Mouse (Mus musculus) heart, embryonic 10.5 days (tissue): ENCODE data around the gene Pde2a. TPM values are rescaled to one million over a fixed set of nuclear protein-coding genes. Genes with fewer than 3 reads are reported as not detected.

Source experiments
- DNase-seq: peaks from one replicate; pipeline ENCODE4 v3.0.0-alpha.2; 2017; ENCODE audit warnings: low spot score
- H3K27ac ChIP-seq: fragments of 300-500 bp; sonication (generic); 2 replicates; pipeline ENCODE4 v1.5.1; 2016; ENCODE audit warnings: mild to moderate bottlenecking
- H3K27me3 ChIP-seq: fragments of 300-500 bp; sonication (generic); 2 replicates; pipeline ENCODE4 v1.6.1; 2016; ENCODE audit warnings: mild to moderate bottlenecking; ENCODE audit not compliant: poor library complexity, insufficient read depth, severe bottlenecking
- H3K36me3 ChIP-seq: fragments of 300-500 bp; sonication (generic); 2 replicates; pipeline ENCODE4 v1.6.1; 2016; ENCODE audit warnings: mild to moderate bottlenecking, moderate library complexity
- H3K4me1 ChIP-seq: fragments of 300-500 bp; sonication (generic); 2 replicates; pipeline ENCODE4 v1.6.1; 2016; ENCODE audit warnings: mild to moderate bottlenecking
- H3K4me3 ChIP-seq: fragments of 300-500 bp; sonication (generic); 2 replicates; pipeline ENCODE4 v1.5.1; 2016; ENCODE audit warnings: mild to moderate bottlenecking, moderate library complexity
- H3K9me3 ChIP-seq: fragments of 300-500 bp; sonication (generic); 2 replicates; pipeline ENCODE4 v1.6.1; 2016; ENCODE audit warnings: mild to moderate bottlenecking, moderate library complexity
- WGBS: fragments of 180-500 bp; shearing (Covaris S2); methylation state at CpG from one replicate; pipeline ENCODE4 v1.1.7; 2016; 5-methylcytosine and 5-hydroxymethylcytosine counted together
- polyA plus RNA-seq: library from polyadenylated mRNA; unstranded; fragments of >200 nt; fragmentation: Nextera tagmentation; extraction: Ambion mirVana; gene quantifications from 2 replicates; pipeline ENCODE4 v1.2.1, GENCODE M21; 2016

Gene Pde2a
- polyA plus RNA-seq, 1 experiment from 2014 or later: 12.0 TPM

DNA sequence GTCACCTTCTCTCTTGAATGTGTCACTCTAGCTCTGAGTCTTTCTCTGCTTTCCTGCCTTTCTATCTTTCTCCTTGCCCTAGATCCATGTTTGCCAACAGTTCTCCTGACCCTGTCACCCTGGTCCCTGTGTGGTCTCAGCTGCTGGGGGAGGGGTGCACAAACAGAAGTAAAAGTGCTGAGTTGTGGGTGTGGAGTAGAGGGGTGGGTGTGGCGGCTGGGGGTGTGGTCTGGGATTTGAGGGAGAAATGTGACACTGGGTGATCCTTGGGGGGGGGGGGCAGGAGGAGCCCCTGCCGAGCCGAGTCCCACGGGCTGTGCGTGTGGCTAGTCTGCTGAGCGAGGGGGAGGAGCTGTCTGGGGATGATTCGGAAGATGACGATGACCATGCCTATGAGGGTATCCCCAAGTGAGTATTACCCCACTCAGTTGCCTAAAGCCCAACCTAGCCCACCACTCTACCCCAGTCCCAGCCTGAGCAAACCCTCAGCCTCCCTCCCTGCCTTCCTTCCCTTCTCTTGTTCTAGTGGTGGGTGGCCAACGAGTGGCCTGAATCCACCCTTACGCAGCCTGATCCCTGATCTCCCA, 35.5 kb upstream of the Pde2a start:
- Histone ChIP-seq H3K27me3 (no peaks in the 10 kb centered on the region), H3K27ac (peak overlapping the region; percentile 59), H3K4me3 (no peak overlapping the region; the same call in 1 of the 2 replicates), H3K9me3 (no peaks in the 10 kb centered on the region), H3K4me1 (peaks cover 76% of the 10 kb centered on the region), H3K36me3 (no peaks in the 10 kb centered on the region)
- 47% methylated on average over 10 of the region's 10 CpGs for WGBS
- DNase-seq: no peak

DNA sequence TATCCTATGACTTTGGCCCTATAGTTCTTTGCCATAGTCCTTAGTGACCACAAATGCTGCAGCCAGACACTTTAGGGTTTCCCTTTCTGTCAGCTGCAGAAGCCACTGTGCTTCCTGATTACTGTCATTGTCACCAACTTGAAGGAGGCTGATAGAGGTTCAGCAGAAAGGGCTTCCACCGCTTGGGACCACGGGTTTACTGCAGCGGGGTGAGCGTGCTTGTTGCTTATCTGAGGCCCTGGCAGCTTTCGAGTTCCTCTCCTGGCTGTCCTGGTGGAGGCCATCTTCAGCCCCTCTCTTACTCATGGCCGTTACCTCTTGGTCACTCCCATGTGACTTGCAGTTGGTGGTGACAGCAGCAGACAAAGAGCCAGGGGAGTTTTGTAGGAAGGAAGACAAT, 32.2 kb upstream of the Pde2a start:
- no peak for DNase-seq
- no peaks in the 10 kb centered on the region for H3K27me3 ChIP-seq
- H3K36me3 ChIP-seq: no peaks in the 10 kb centered on the region
- 32% methylated on average over 6 of the region's 6 CpGs for WGBS
- H3K27ac ChIP-seq: peak overlapping the region; percentile 50; the same call in 1 of the 2 replicates
- no peaks in the 10 kb centered on the region for H3K9me3 ChIP-seq
- H3K4me1 ChIP-seq: peaks cover 89% of the 10 kb centered on the region
- no peak overlapping the region for H3K4me3 ChIP-seq

- Histone ChIP-seq H3K4me1 (peaks cover 75% of the 10 kb centered on the region), H3K36me3 (peaks cover 11% of the 10 kb centered on the region), H3K4me3 (no peak overlapping the region), H3K27me3 (no peaks in the 10 kb centered on the region), H3K27ac (peak overlapping the region; percentile 77; the same call in 1 of the 2 replicates), H3K9me3 (no peaks in the 10 kb centered on the region)
- WGBS: 61% methylated on average over 4 of the region's 4 CpGs
- DNase-seq: no peak
Observed at GRCm38 (mm10) chr7:101391909-101392479, 29.5 kb upstream of the Pde2a start.

DNA sequence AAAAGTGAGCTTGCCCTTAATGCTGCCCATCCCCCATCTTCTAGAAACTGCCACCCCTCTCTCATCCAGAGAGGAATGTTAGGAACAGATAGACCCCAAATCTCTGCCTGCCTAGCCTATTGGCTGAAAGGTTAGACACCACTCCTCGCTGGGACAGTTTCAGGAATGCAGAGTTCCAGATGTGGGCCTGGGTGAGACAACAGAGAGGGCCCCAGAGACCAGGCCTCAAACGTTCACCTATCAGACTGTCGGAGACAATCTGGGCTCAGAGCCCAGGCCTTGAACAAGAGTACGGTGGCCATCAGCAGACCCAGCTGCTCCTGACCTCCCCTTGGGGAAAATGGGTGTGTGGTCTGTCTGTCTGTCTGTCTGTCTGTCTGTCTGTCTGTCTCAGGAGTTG, 28.5 kb upstream of the Pde2a start:
- 26% methylated on average over 4 of the region's 4 CpGs for WGBS
- H3K4me3 ChIP-seq: no peak overlapping the region
- no peak for DNase-seq

DNA sequence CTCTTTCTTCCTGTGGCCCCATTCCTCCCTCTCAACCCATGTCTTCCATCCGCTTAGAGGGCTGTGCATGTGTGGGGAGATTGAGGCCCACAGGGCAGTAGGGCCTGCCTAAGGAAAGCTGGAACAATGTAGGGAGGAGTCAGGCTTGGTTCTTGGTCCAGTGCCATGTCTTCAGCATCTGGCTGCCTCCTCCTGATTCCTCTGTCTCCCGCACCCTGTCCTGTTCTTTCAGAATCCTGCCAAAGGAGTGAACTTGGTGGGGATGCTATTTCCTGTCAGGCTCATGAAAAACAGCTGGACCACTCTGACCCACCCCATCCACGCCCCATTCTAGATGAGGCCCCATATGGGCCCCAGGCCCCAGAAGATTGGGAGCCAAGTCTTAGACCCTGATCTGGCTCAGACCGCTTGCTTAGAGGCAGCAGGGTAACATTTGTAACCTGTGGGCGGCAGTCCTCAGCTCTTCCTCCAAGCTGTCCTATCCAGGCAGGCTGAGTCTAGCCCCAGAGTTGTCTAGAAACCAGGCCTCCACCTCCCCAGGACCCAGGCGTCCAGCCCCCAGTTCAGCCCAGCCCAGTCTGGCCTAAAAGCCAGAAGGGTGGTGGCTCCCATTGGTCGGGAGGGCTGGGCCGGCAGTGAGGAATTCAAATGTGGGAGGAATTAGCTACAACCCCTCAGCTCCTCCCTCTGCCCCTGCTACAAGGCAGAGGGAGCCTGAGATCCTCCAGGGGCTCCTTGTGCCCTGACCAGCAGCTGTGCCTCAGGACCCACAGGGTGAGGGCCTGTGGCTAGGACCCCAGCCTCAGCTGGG, 27.6 kb upstream of the Pde2a start:
- DNase-seq: no peak
- Histone ChIP-seq H3K4me3 (0 out of 2 replicates have a peak overlapping the region, but pooled peaks have one; percentile 15), H3K36me3 (peaks cover 29% of the 10 kb centered on the region), H3K27me3 (no peaks in the 10 kb centered on the region), H3K4me1 (peaks cover 62% of the 10 kb centered on the region), H3K9me3 (no peaks in the 10 kb centered on the region), H3K27ac (peak overlapping the region; percentile 77)
- WGBS: 45% methylated on average over 8 of the region's 8 CpGs

More for the DNA sequence above, 28.5 kb upstream of the Pde2a start:
- no peaks in the 10 kb centered on the region for H3K9me3 ChIP-seq
- peak overlapping the region; percentile 77 for H3K27ac ChIP-seq
- H3K4me1 ChIP-seq: peaks cover 70% of the 10 kb centered on the region
- H3K36me3 ChIP-seq: peaks cover 22% of the 10 kb centered on the region
- H3K27me3 ChIP-seq: no peaks in the 10 kb centered on the region

DNA sequence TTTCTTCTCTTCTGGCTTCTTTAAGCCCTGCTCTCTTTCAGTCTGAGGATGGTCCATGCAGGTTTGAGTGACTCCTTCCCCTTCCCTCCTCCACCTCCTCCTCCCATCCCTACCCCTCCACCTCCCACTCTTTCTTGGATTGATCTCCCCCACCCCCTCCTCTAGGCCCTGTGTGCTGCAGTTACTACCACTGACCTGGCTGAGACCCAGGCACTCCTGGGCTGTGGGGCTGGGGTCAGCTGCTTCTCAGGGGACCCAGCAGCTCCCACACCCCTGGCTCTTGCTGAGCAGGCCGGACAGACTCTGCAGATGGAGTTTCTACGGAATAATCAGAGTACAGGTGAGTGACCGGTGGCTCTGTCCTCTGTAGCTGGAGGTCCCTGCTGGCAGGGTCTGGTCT, 26.9 kb upstream of the Pde2a start:
- 0 out of 2 replicates have a peak overlapping the region, but pooled peaks have one; percentile 15 for H3K4me3 ChIP-seq
- H3K4me1 ChIP-seq: peaks cover 55% of the 10 kb centered on the region
- DNase-seq: no peak

GRCm38 (mm10) chr7:101395471-101395870, 26.0 kb upstream of the Pde2a start:
- Histone ChIP-seq H3K27me3 (peaks cover 4% of the 10 kb centered on the region; the same call in 1 of the 2 replicates), H3K9me3 (no peaks in the 10 kb centered on the region), H3K27ac (0 out of 2 replicates have a peak overlapping the region, but pooled peaks have one; percentile 1), H3K36me3 (peaks cover 44% of the 10 kb centered on the region), H3K4me3 (no peak overlapping the region), H3K4me1 (peaks cover 50% of the 10 kb centered on the region)
- DNase-seq: no peak
- WGBS: 88% methylated on average over 2 of the region's 2 CpGs

More for the DNA sequence above, 26.9 kb upstream of the Pde2a start:
- 72% methylated on average over 3 of the region's 3 CpGs for WGBS
- Histone ChIP-seq H3K27ac (peak overlapping the region; percentile 77), H3K27me3 (peaks cover 4% of the 10 kb centered on the region; the same call in 1 of the 2 replicates), H3K9me3 (no peaks in the 10 kb centered on the region), H3K36me3 (peaks cover 35% of the 10 kb centered on the region)

GRCm38 (mm10) chr7:101397175-101397574, 24.3 kb upstream of the Pde2a start:
- WGBS: 78% methylated on average over 4 of the region's 4 CpGs
- peaks cover 60% of the 10 kb centered on the region for H3K36me3 ChIP-seq
- no peak overlapping the region for H3K27ac ChIP-seq
- no peaks in the 10 kb centered on the region for H3K9me3 ChIP-seq
- peaks cover 33% of the 10 kb centered on the region for H3K4me1 ChIP-seq
- no peak overlapping the region for H3K4me3 ChIP-seq
- peaks cover 4% of the 10 kb centered on the region; the same call in 1 of the 2 replicates for H3K27me3 ChIP-seq
- DNase-seq: no peak

GRCm38 (mm10) chr7:101401510-101401909, 20.0 kb upstream of the Pde2a start:
- no peak overlapping the region for H3K4me3 ChIP-seq
- H3K27ac ChIP-seq: no peak overlapping the region
- peaks cover 72% of the 10 kb centered on the region for H3K36me3 ChIP-seq
- H3K27me3 ChIP-seq: peaks cover 4% of the 10 kb centered on the region; the same call in 1 of the 2 replicates
- no peaks in the 10 kb centered on the region for H3K9me3 ChIP-seq
- DNase-seq: no peak
- H3K4me1 ChIP-seq: peaks cover 21% of the 10 kb centered on the region
- 78% methylated on average over 7 of the region's 7 CpGs for WGBS

GRCm38 (mm10) chr7:101403831-101404230, 17.7 kb upstream of the Pde2a start:
- H3K9me3 ChIP-seq: no peaks in the 10 kb centered on the region
- peaks cover 26% of the 10 kb centered on the region for H3K4me1 ChIP-seq
- no peak overlapping the region for H3K27ac ChIP-seq
- no peak for DNase-seq
- H3K36me3 ChIP-seq: peaks cover 51% of the 10 kb centered on the region
- H3K27me3 ChIP-seq: peaks cover 4% of the 10 kb centered on the region; the same call in 1 of the 2 replicates
- no peak overlapping the region for H3K4me3 ChIP-seq
- WGBS: 89% methylated on average over 5 of the region's 5 CpGs

DNA sequence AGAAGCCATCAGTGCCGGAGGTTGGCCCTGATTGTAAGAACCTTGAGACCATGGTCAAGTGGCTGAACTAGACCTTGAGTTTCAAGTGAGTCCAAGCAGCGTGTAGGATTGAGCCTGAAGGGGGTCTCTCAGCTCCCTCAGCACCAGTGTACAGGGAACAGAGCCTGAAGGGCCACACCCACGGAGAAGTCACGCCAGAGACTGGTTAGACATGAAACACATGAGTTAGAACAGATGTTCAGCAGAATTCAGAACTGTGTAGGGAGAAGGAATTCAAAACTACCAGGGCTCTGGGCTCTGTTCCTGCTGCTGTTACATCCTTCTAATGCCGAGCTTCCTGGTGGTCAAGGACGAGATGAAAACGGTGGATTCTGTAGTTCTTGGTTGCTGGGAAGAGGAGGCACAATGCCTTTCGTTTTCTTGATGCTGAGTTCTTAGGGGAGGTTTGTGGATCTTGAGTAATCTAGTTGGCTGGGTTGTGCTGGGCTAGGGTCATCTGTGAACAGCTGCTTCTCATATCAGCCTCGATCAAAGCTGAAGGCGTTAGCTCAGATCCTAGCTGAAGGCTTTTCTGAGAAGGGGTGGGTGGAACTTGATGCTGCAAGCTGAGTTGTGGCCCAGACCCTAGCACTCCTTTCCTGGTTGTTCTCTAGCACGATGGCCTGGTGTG, 11.1 kb upstream of the Pde2a start, which contains the start of gene Gm45837:
Gm45837 (plus strand) TSS at position 620 of the 670 bp plus-strand sequence.
- H3K36me3 ChIP-seq: peaks cover 13% of the 10 kb centered on the region
- DNase-seq: no peak
- 0 out of 2 replicates have a peak within 1 kb of the TSS, but pooled peaks have one; percentile 1 for H3K27ac ChIP-seq
- peaks cover 43% of the 10 kb centered on the region for H3K4me1 ChIP-seq
- H3K27me3 ChIP-seq: peaks cover 10% of the 10 kb centered on the region; the same call in 1 of the 2 replicates
- H3K9me3 ChIP-seq: no peaks in the 10 kb centered on the region
- H3K4me3 ChIP-seq: no peak within 1 kb of the TSS
- 77% methylated on average over 11 of the region's 11 CpGs for WGBS

DNA sequence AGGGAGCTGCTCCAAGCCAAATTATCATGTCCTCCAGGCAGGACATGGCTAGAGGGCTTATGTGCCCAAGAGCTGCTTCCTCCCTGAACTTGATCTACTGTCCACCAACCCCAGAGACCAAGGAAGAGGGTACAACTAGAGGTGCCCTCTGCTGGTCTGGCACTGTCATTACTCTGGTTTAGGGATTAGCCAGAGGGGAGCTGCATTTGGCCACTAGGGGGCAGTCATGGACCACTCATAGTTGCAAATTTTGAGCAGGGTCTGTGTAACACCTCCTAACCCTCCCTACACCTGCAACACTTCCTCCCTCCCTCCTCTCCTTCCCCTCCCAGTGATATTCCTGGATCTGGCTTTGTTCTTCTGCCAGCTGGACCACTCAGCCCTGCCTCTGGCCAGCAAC, 8.7 kb upstream of the Pde2a start:
- DNase-seq: peak; percentile 94
- Histone ChIP-seq H3K4me1 (peaks cover 40% of the 10 kb centered on the region), H3K9me3 (no peaks in the 10 kb centered on the region), H3K27me3 (peaks cover 34% of the 10 kb centered on the region), H3K27ac (no peak overlapping the region), H3K36me3 (peaks cover 13% of the 10 kb centered on the region), H3K4me3 (no peak overlapping the region)
